Mouse (Mus musculus): ENCODE data around the gene Vps35.

GRCm38 (mm10) chr8:85225688-85226087, 73.9 kb downstream of the Vps35 start, which contains the start of gene Olfr371:
- TF ChIP-seq CTCF (conservative IDR thresholded peaks at IDR 0.05; ENCODE audit: low read length) (no peak), POU5F1 (IDR thresholded peaks at IDR 0.05; ENCODE audit: borderline replicate concordance, low read length) (no peak), NANOG (IDR thresholded peaks at IDR 0.05; ENCODE audit: borderline replicate concordance, low read length) (no peak)

All from E14TG2a.4 (cell line).